Mouse (Mus musculus) activated CD4-positive, CD25-positive, alpha-beta regulatory T cell, adult 4 months (primary cell): ENCODE data around the gene Tcf7l2. TPM values are rescaled to one million over a fixed set of nuclear protein-coding genes. Genes with fewer than 3 reads are reported as not detected.

Experiments
- ATAC-seq: one replicate; pipeline ENCODE4 v1.8.0; 2017
- polyA plus RNA-seq, 2 experiments: library from polyadenylated mRNA; unstranded; fragments of 100-300 nt; shearing (Covaris generic); gene quantifications; one replicate each; pipeline ENCODE4 v1.2.1; 2017

The Tcf7l2 gene
- polyA plus RNA-seq: 1 to 10 TPM; 1.6 TPM

- ATAC-seq: peak; percentile 53
These were observed at the start of gene Tcf7l2 for GRCm38 (mm10) chr19:55741439-55741928. Tcf7l2 (plus strand) TSS chr19:55741820.

GRCm38 (mm10) chr19:55694651-55695050 lies 47.0 kb upstream of the Tcf7l2 start:
- ATAC-seq: no peak

GRCm38 (mm10) chr19:55695418-55695817 lies 46.2 kb upstream of the Tcf7l2 start:
- no peak for ATAC-seq

GRCm38 (mm10) chr19:55698892-55699291 lies 42.7 kb upstream of the Tcf7l2 start:
- no peak for ATAC-seq

- no peak for ATAC-seq
These were observed 41.4 kb upstream of the Tcf7l2 start for GRCm38 (mm10) chr19:55700214-55700568.

- ATAC-seq: no peak
These were observed 40.9 kb upstream of the Tcf7l2 start for GRCm38 (mm10) chr19:55700569-55701282.

GRCm38 (mm10) chr19:55701283-55701633 lies 40.4 kb upstream of the Tcf7l2 start:
- ATAC-seq: no peak

- no peak for ATAC-seq
These were observed 39.5 kb upstream of the Tcf7l2 start for GRCm38 (mm10) chr19:55702081-55702480.

- no peak for ATAC-seq
These were observed 38.9 kb upstream of the Tcf7l2 start for GRCm38 (mm10) chr19:55702716-55703115.

GRCm38 (mm10) chr19:55704071-55704470 lies 37.5 kb upstream of the Tcf7l2 start:
- ATAC-seq: no peak

- no peak for ATAC-seq
These were observed 35.3 kb upstream of the Tcf7l2 start for GRCm38 (mm10) chr19:55706300-55706699.

- no peak for ATAC-seq
These were observed 34.8 kb upstream of the Tcf7l2 start for GRCm38 (mm10) chr19:55706806-55707205.

GRCm38 (mm10) chr19:55708031-55708554 lies 33.5 kb upstream of the Tcf7l2 start:
- ATAC-seq: no peak

GRCm38 (mm10) chr19:55710841-55711240 lies 30.8 kb upstream of the Tcf7l2 start:
- no peak for ATAC-seq

GRCm38 (mm10) chr19:55711701-55712100 lies 29.9 kb upstream of the Tcf7l2 start:
- ATAC-seq: no peak

- ATAC-seq: no peak
These were observed 28.9 kb upstream of the Tcf7l2 start for GRCm38 (mm10) chr19:55712678-55713077.

- no peak for ATAC-seq
These were observed 27.6 kb upstream of the Tcf7l2 start for GRCm38 (mm10) chr19:55714015-55714414.

- no peak for ATAC-seq
These were observed 27.0 kb upstream of the Tcf7l2 start for GRCm38 (mm10) chr19:55714665-55715064.

GRCm38 (mm10) chr19:55719083-55719482 lies 22.5 kb upstream of the Tcf7l2 start:
- no peak for ATAC-seq

- no peak for ATAC-seq
These were observed 21.9 kb upstream of the Tcf7l2 start for GRCm38 (mm10) chr19:55719524-55720408.

GRCm38 (mm10) chr19:55720409-55721092 lies 21.1 kb upstream of the Tcf7l2 start:
- ATAC-seq: no peak

- no peak for ATAC-seq
These were observed 19.2 kb upstream of the Tcf7l2 start for GRCm38 (mm10) chr19:55722376-55722775.

GRCm38 (mm10) chr19:55729376-55729775 lies 12.2 kb upstream of the Tcf7l2 start:
- ATAC-seq: no peak
